In genomic region chr2:18307440-18308305, GRCm38 (mm10) we compare ENCODE assay signal across 19 mouse cellular contexts.
DNase-seq lines count a peak whose midpoint lies in the region; ATAC-seq and TF ChIP-seq lines count a peak whose summit lies in the region.
"Had no signal": no experiment of that assay in that cellular context is flagged by ENCODE, and none has a peak within 500 bp of the region (broad histone marks: within the 10 kb centered on the region; RNA-seq: fewer than 3 reads in every experiment).

No protein-coding gene starts in this region.

- no peak overlapping the region; the same call in 1 of the 2 replicates for H3K27ac ChIP-seq in CH12.LX (ENCODE audit: insufficient read depth, low read depth)
- H3K27ac ChIP-seq: kidney, postnatal 0 days; limb, embryonic 12.5 days; stomach, postnatal 0 days had no signal

- H3K4me1 ChIP-seq in CH12.LX (ENCODE audit: control insufficient read depth in 1 of 2, insufficient read depth in 2 of 2), result 0 out of 4 replicates have a peak, but pooled peaks cover 0 to 12% of the 10 kb centered on the region in 2 experiments
- H3K4me1 ChIP-seq: limb, embryonic 12.5 days had no signal

- H3K9ac ChIP-seq in CH12.LX (ENCODE audit: insufficient read depth, low read depth), result no peak overlapping the region
- H3K9ac ChIP-seq: limb, embryonic 12.5 days; liver, postnatal 0 days had no signal

- H3K4me2 ChIP-seq in CH12.LX (ENCODE audit: insufficient read depth, low read depth, poor library complexity, severe bottlenecking), result no peak overlapping the region
- H3K4me2 ChIP-seq: limb, embryonic 12.5 days had no signal

- H3K27me3 ChIP-seq in CH12.LX (replicated peaks), result no peaks in the 10 kb centered on the region
- H3K27me3 ChIP-seq: limb, embryonic 12.5 days; megakaryocyte, embryonic 14.5 days had no signal

- no peaks in the 10 kb centered on the region for H3K9me3 ChIP-seq in CH12.LX (replicated peaks; ENCODE audit: low read length)
- H3K9me3 ChIP-seq: limb, embryonic 12.5 days; megakaryocyte, embryonic 14.5 days had no signal

- TF ChIP-seq RAD21 in CH12.LX (IDR thresholded peaks at IDR 0.05; ENCODE audit: low read depth, low read length), result no peak

- no peaks in the 10 kb centered on the region for H3K79me2 ChIP-seq in CH12.LX (replicated peaks; ENCODE audit: control insufficient read depth, extremely low read depth, insufficient read depth, poor library complexity, severe bottlenecking)

- no peak for TF ChIP-seq CTCF in CH12.LX (conservative IDR thresholded peaks at IDR 0.05 in 1 of 2, IDR thresholded peaks at IDR 0.05 in 1 of 2; ENCODE audit: low read depth in 2 of 2, low read length in 2 of 2)

- in situ Hi-C loops in CH12.LX (cut with MboI; ENCODE audit: low pct_ligation_motif_present, low pct_unique_long_range_greater_than_20kb, low sequenced_read_pairs), result no loop called here

- H3K36me3 ChIP-seq in CH12.LX (replicated peaks in 1 of 2; ENCODE audit: control insufficient read depth in 1 of 2, insufficient read depth in 1 of 2, low read length in 1 of 2), result peaks cover 0 to 6% of the 10 kb centered on the region in 2 experiments
- H3K36me3 ChIP-seq: limb, embryonic 12.5 days had no signal

- no peak for TF ChIP-seq POLR2A in CH12.LX (IDR thresholded peaks at IDR 0.05; ENCODE audit: low read depth, low read length)

- H3K4me3 ChIP-seq in CH12.LX (replicated peaks in 1 of 3; ENCODE audit: low read depth in 2 of 3, low read length in 2 of 3, poor library complexity in 1 of 3), result no peak overlapping the region
- H3K4me3 ChIP-seq: limb, embryonic 12.5 days; megakaryocyte, embryonic 14.5 days; myocyte had no signal

- 0 out of 2 replicates have a peak, but pooled peaks have one; percentile 40 for ATAC-seq in megakaryocyte, adult 5-6 weeks (ENCODE audit: poor library complexity, severe bottlenecking)
- no peak for ATAC-seq in erythroid progenitor cell, adult 5-6 weeks (replicated peaks; ENCODE audit: low FRiP score, poor library complexity, severe bottlenecking)
- ATAC-seq: forebrain, embryonic 14.5 days; liver, postnatal 0 days had no signal

- dilution Hi-C loops in CH12.LX (cut with MboI; ENCODE audit: extremely low pct_ligation_motif_present, extremely low pct_unique_long_range_greater_than_20kb, low sequenced_read_pairs), result no loop called here

- DNase-seq in lung, postnatal 25 days (ENCODE audit: low spot score), result peak; percentile 4
- no peak for DNase-seq in lung, postnatal 10 days
- DNase-seq in CH12.LX (ENCODE audit: extremely low read depth), result peak; percentile 7
- DNase-seq in thymus, postnatal 14 days, result peak; percentile 55
- no peak for DNase-seq in adrenal gland, postnatal 36 days
- no peak for DNase-seq in kidney, postnatal 25 days
- DNase-seq: cerebellum, adult 2 months; gastrocnemius, postnatal 10 days; heart, postnatal 36 days; liver, postnatal 0 days; right cerebral cortex, postnatal 4 days had no signal

- no peak for TF ChIP-seq EP300 in CH12.LX (IDR thresholded peaks at IDR 0.05; ENCODE audit: low read length)

TF ChIP-seq in CH12.LX, 34 proteins besides CTCF, POLR2A, EP300 and RAD21:
- no peak for TF ChIP-seq ZMIZ1 (IDR thresholded peaks at IDR 0.05; ENCODE audit: low read depth, low read length)
- TF ChIP-seq TBP (conservative IDR thresholded peaks at IDR 0.05; ENCODE audit: low read depth, low read length), result no peak
- TF ChIP-seq TCF12 (IDR thresholded peaks at IDR 0.05; ENCODE audit: low read depth, low read length), result no peak
- TF ChIP-seq BHLHE40 (IDR thresholded peaks at IDR 0.05; ENCODE audit: low read depth, low read length), result no peak
- no peak for TF ChIP-seq ZNF384 (IDR thresholded peaks at IDR 0.05; ENCODE audit: low read depth, low read length)
- no peak for TF ChIP-seq ELF1 (IDR thresholded peaks at IDR 0.05; ENCODE audit: low read depth, low read length)
- no peak for TF ChIP-seq POLR2AphosphoS2 (IDR thresholded peaks at IDR 0.05; ENCODE audit: low read depth, low read length)
- TF ChIP-seq E2F4 (IDR thresholded peaks at IDR 0.05; ENCODE audit: insufficient replicate concordance, low read depth, low read length), result no peak
- TF ChIP-seq GABPA (IDR thresholded peaks at IDR 0.05; ENCODE audit: insufficient replicate concordance, low read depth, low read length), result no peak
- no peak for TF ChIP-seq ETS1 (conservative IDR thresholded peaks at IDR 0.05; ENCODE audit: low read depth, low read length)
- no peak for TF ChIP-seq JUN (IDR thresholded peaks at IDR 0.05; ENCODE audit: insufficient read depth, low read depth, low read length)
- no peak for TF ChIP-seq UBTF (IDR thresholded peaks at IDR 0.05; ENCODE audit: low read depth, low read length)
- no peak for TF ChIP-seq SMC3 (IDR thresholded peaks at IDR 0.05; ENCODE audit: low read depth, low read length)
- TF ChIP-seq HCFC1 (IDR thresholded peaks at IDR 0.05; ENCODE audit: low read depth, low read length), result no peak
- TF ChIP-seq MEF2A (IDR thresholded peaks at IDR 0.05; ENCODE audit: borderline replicate concordance, low read depth, low read length), result no peak
- TF ChIP-seq MAFK (IDR thresholded peaks at IDR 0.05; ENCODE audit: insufficient replicate concordance, low read length), result no peak
- TF ChIP-seq KAT2A (IDR thresholded peaks at IDR 0.05; ENCODE audit: insufficient replicate concordance, low read length), result no peak
- TF ChIP-seq USF2 (conservative IDR thresholded peaks at IDR 0.05; ENCODE audit: low read depth, low read length), result no peak
- no peak for TF ChIP-seq MAX (IDR thresholded peaks at IDR 0.05; ENCODE audit: low read length)
- no peak for TF ChIP-seq RCOR1 (conservative IDR thresholded peaks at IDR 0.05; ENCODE audit: low read depth, low read length)

Comparison
In these comparisons a context has a peak if more than half of its experiments do, and no peak if none do; other contexts are left out.
1. DNase-seq: peak in lung, postnatal 25 days (single experiment), CH12.LX (single experiment) and thymus, postnatal 14 days (single experiment); none in lung, postnatal 10 days (single experiment), adrenal gland, postnatal 36 days (0 of 2) and kidney, postnatal 25 days (0 of 2).